Mouse (Mus musculus) frontal cortex, postnatal 36 days (tissue): Measurements from ENCODE around the gene Sult2b1.

ENCODE experiments used
- DNase-seq, 2 experiments: peaks; one replicate each; pipeline ENCODE4 v3.0.0; 2022; ENCODE audit warnings: low spot score in 2 of 2

Sult2b1 gene

GRCm38 (mm10) chr7:45800546-45801204 is 16.2 kb upstream of the Sult2b1 start:
- DNase-seq, result no peak

DNA sequence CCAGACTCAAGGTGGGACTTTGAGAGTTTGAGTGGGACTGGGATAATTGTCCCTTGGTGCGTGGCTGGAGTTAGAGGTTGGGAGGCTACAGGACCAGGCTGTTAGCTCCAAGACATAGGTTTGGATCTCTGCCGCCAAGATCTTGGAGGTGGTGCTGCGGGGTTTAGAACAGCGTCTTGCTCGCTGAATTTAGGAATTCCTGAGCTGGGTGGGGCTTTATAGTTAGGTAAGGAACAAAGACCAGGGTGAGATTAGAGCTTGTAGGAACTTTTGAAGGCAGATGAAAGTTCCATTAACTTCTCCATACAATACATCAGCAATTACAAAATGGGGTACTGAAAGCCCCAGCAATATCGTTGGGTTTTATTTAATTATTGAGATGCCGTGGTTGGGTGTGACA is 15.5 kb upstream of the Sult2b1 start:
- DNase-seq, result no peak

GRCm38 (mm10) chr7:45798931-45799330 is 14.5 kb upstream of the Sult2b1 start:
- no peak for DNase-seq

- DNase-seq, result no peak
Observed at GRCm38 (mm10) chr7:45798511-45798836, 14.0 kb upstream of the Sult2b1 start.

DNA sequence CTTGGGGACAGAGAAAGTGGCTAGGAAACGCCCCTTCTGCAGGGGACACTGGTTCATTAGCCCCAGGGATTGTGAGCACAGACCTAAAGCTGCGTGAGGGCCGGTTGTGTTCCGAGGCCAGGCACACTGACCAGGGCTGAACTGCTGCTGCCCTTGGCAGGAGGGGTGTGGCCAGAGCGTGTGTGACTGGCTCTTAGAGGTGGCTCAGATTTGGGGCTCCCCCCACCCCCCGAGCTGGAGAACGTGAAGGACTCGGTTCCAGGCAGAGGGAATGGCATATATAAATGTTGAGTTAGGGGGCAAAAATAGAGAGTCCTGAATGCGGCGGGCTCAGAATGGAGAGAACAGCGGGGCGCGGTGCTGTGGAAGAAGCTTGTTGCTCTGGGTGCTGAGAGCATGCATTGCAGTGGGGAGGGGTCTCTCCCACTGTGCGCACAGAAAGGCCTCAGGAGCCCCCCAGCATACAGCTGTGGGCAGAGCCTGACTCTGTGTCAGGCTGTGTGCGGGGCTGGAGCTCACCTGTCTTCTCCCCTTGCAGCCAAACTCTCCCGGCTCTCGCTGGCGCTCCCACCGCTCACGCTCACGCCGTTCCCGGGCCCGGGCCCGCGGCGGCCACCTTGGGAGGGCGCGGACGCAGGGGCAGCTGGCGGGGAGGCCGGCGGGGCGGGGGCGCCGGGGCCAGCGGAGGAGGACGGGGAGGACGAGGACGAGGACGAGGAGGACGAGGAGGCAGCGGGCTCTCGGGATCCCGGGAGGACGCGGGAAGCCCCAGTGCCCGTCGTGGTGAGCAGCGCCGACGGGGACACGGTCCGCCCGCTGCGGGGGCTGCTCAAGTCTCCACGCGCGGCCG is 13.4 kb upstream of the Sult2b1 start:
- no peak for DNase-seq

DNA sequence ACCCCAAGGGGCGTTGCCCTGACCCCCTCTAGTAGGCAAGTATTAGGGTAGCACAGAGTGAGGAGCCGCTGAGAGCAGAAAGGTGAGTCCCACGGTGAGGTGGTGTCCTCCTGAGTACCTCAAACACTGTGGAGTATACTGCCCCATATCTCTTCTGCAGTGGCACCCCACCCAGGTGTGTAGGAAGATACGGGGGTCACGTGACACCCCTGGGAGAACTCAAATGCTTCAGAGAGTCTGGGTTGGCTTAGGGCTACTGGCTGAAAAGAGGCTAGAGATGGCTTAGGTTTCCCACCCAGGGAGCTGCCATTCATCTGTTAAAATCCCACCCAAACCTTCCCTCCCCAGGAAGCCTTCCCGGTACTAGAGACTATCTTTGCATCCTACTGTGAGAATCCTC is 12.5 kb upstream of the Sult2b1 start:
- no peak for DNase-seq

DNA sequence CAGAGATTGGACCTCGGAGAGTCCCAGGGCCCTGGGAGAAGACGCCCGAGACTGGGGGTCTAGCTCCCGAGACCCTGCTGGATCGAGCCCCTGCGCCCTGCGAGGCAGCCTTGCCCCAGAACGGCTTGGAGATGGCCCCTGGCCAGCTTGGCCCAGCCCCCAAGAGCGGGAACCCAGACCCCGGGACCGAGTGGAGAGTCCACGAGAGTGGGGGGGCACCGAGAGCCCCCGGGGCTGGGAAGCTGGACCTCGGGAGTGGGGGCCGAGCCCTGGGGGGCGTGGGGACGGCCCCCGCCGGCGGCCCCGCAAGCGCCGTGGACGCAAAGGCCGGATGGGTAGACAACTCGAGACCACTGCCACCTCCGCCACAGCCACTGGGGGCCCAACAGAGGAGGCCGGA is 10.5 kb upstream of the Sult2b1 start:
- DNase-seq, result no peak

DNA sequence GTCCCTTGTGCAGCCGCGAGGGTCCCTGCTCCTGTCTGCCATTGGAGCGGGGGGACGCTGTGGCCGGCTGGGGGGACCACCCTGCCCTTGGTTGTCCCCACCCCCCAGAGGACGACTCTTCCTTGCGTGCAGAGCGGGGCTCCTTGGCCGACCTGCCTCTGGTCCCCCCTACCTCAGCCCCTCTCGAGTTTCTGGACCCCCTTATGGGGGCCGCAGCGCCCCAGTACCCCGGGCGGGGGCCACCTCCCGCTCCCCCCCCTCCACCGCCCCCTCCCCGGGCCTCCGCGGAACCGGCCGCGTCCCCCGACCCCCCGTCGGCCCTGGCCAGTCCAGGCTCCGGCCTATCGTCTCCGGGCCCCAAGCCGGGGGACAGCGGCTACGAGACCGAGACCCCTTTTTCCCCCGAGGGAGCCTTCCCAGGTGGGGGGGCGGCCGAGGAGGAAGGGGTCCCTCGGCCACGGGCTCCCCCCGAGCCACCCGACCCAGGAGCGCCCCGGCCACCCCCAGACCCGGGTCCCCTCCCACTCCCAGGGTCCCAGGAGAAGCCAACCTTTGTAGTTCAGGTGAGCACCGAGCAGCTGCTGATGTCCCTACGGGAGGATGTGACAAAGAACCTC is 9.6 kb upstream of the Sult2b1 start:
- no peak for DNase-seq

GRCm38 (mm10) chr7:45793240-45793639 is 8.8 kb upstream of the Sult2b1 start:
- no peak for DNase-seq

DNA sequence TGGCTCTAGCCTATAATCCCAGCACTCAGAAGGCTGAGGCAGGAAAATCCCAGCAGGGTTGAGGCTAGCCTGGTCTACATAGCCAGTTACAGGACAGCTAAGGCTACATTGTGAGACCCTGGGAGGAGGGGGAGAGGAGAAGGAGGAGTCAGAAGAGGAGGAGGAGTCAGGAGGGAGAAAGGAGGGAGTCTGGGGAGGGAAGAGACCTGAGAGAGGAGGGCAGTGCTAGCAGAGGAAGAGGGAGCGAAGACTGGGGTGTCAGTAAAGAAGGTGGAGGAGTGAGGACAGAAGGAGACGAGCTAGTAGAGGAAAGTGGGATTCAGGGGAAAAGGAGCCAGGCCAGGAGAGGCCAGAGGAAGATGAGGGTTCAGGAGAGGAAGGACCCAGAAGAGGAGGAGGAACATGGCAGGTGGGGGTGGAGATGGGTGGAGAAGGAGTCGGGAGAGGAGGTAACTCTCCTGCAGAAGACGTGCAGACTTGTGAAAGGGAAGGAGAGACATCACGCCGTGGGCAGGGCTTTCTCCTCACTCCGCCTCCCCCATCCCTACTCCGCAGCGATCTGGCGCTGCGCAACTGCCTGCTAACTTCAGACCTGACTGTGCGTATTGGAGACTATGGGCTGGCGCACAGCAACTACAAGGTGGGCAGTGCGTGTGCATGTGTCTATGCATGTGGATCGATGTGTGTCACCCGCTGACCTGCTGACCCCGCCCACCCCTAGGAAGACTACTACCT is 7.5 kb upstream of the Sult2b1 start:
- DNase-seq, result peak in 1 of 2 experiments; percentile 56

DNA sequence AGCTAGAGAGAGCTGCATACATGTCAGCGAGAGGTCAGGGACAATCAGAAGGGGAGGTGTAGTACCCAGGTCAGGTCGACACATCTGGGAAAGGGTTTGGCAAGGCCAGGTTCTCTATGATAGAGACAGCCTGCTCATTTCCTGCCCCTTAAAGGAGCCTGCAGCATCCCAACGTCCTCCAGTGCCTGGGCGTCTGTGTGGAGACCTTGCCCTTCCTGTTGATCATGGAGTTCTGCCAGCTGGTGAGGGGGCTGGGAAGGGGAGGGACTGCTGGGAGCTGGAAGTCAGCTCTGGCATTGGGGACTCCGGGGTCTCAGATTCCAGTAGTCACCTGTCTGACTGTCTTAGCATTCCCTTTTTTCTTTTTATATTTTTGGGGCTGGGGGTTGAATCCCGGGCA is 6.3 kb upstream of the Sult2b1 start:
- no peak for DNase-seq

- DNase-seq, result no peak
Observed at GRCm38 (mm10) chr7:45787642-45788041, 3.2 kb upstream of the Sult2b1 start.

DNA sequence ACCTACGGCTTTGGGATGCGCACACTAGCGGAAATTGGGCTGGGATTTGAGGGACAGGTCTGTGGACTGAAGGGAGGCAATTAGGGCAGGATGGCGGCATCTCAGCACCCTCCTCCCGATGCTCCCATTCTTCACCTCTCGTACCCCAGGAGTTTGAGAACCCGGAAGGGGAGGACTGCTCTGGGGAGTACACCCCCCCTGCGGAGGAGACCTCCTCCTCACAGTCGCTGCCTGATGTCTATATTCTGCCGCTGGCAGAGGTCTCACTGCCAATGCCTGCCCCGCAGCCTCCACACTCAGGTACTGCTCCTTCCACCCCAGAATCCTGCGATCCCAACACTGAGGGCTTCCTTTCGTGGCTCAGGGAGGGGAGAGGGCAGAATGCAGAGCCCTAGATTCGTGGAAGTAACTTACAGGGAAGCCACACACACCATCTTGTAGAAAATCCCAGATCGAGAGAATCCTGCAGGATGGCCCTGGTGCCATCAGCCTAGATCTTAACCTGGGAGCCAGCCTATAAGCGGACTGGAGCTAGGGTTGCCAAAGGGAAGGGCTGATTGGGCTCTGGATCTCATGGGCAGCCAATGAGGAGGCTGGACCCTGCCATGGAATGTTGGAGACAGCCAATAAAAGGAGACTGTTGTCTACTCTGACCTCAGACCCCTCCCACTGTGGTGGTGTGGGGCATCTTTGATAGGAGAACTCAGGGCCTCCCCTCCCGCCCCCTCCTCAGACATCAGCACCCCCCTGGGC is 2.4 kb upstream of the Sult2b1 start:
- peak in 1 of 2 experiments; percentile 71 for DNase-seq

DNA sequence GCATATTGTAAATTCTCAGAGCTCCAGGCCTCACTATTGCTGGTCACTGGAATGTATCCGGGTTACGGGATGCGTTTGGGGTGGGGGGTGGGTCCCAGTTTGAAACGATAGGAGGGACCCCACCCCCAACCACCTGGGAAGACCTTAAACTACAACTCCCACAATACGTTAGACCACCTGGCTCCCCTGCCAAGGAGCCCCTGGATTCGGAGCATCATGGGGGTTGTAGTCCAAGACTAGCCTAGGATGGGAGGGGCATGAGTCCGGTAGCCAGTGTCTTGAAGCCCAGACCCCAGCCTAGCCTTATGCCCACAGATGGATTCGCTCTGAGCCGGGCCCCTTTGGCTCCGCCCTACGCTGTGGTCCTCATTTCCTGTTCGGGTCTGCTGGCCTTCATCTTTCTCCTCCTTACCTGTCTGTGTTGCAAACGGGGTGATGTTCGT is 1.7 kb upstream of the Sult2b1 start:
- DNase-seq, result peak in 1 of 2 experiments; percentile 18

DNA sequence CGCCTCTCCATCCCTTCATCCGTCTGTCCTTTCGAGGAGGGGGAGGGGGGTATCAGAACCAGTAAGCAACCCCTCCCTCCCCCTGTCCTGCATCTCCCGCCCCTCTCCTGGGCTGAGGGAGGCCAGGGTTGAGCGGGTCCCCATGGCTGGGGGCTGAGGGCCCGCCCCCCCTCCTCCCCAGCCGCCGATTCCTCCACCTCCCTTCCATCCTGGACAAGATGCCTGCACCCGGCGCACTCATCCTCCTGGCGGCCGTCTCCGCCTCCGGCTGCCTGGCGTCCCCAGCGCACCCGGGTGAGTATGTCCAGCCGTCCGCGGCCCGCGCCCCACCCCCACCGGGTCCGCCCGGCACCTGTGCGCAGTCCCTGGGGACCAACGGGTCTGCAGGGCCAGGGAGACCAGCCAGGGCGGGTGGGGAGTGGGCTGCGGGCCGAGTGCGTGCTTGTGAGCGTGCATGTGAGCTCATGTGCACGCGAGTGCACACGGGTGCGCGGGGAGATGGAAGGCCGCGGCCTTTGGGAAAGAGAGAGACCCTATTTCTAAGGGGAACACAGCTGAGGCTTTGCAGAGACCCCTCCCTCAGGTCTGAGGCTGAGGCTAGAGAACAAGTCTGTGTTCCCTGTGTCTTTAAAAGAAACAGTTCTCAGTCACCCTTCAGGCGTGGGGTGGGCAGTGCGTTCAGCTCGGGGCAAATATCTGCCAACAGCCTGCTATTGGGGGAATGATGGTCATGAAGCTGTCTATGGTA is 1.1 kb upstream of the Sult2b1 start:
- no peak for DNase-seq

DNA sequence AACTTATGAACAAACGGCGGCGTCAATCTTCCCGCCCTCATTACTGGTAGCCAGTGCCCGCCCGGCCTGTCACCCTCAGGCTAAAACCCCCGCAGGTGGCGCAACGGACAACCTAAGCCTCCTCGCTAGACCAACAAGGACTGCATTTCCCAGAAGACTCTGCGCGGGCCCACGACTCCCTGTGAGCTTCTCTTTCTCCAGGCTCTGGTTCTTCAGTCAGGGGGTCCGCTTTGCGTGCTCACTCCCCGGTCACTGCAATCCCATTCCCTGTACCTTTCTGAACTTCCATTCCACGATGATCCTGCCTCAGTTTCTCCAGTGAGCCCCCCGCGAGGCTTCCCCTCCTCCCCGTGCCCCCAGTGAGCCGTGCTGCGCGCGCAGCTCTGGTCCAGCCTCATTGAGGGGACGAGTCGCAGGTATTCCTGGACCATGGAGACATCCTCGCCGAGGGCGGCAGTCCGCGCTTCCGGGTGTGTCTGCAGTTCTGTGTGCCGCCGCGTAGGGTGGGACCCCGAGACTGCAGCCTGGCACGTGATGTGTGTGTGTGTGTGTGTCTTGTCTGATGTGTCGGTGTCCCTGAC is 868 bp downstream of the Sult2b1 start, which contains the start of gene Lmtk3:
Lmtk3 (plus strand) TSS at position 228 of the 581 bp plus-strand sequence.
- DNase-seq, result peak; percentile 83 to 86

- DNase-seq, result no peak
Observed at GRCm38 (mm10) chr7:45782271-45782670, 2.2 kb downstream of the Sult2b1 start.

GRCm38 (mm10) chr7:45779081-45779641 is 5.3 kb downstream of the Sult2b1 start:
- no peak for DNase-seq

GRCm38 (mm10) chr7:45775237-45775636 is 9.2 kb downstream of the Sult2b1 start:
- no peak for DNase-seq

DNA sequence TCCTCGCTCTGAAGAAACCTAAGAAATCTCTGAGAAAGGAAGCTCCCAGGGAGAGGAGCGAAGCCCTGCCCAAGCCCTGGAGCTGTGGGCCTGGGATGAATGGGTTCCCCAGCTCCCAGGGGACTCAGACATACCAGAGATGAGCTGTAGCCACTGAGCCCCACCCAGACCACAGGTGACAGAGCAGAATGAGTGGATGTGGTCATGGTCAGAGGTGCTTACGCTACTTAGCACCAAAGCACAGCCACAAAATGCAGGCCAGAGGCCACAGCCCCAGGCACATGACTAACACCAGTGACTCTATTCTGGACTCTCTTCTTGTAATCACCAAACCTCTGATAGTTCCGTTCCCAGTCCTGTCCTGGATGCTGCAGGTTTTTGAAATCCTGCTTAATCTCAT is 13.4 kb downstream of the Sult2b1 start:
- no peak for DNase-seq
